Mouse (Mus musculus) 3134 (cell line): Measurements from ENCODE around the gene Myo6.

Experiments
- DNase-seq: peaks from one replicate; pipeline ENCODE4 v3.0.0-alpha.2; 2011; ENCODE audit warnings: low spot score; ENCODE audit not compliant: insufficient read length; ENCODE audit errors: extremely low read depth

Myo6 gene

DNA sequence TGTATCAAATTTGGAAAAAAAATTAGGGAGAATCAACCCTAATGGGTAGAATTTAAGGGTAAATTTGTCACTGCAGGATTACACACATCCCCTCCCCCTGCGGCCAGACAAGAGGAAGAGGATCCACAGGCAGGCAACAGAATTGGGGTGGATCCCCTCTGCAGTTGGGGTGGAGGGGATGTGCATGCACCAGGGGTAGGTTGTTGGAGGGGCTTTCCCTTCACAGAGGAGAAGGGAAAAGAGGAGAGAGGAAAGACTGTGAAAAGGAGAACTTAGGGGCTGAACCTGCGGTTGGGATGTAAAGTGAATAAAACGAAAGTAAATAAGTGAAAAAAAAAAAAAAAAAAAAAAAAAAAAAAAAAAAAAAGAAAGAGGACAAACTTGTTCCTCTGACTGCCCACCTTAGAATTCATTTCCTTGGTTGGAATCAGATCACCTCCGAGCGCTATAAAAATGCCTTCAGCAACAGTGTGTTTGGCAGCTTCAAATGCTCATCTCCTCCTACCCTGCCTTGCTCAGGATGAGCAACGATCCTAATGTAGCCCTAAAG lies 179.7 kb downstream of the Myo6 start:
- DNase-seq, result no peak

DNA sequence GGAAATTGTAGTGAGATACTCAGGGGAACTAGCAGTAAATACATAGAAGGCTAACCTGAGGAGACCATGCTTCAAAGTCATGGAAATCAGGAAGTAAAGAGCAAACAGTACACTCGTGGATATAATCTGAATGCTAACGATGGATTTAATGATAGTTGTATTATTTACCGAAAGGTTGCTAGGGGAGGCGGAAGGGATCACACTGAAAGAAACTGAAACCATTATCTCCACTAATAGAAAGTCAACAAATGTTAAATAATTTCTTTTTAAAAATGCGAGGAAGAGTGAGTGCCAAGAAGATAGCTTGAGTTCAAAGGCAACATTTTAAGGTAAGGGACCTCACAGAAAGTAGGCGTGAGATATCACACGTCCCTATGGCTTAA lies 186.5 kb downstream of the Myo6 start:
- no peak for DNase-seq

GRCm38 (mm10) chr9:80351678-80352331 lies 187.0 kb downstream of the Myo6 start:
- DNase-seq, result no peak

GRCm38 (mm10) chr9:80360063-80360462 lies 195.2 kb downstream of the Myo6 start:
- DNase-seq, result no peak
